Mouse (Mus musculus): ENCODE results near the gene Foxred2. TPM values are rescaled to one million over a fixed set of nuclear protein-coding genes. Genes with fewer than 3 reads are reported as not detected.
A peak's percentile ranks its signal among the peaks of the same experiment; 100 is the strongest.

Gene Foxred2
- polyA plus RNA-seq (2015; fragmentation: Nextera tagmentation; extraction: Ambion mirVana), result 0.56 and 0.71 TPM in 2 replicates

- Histone ChIP-seq H3K27me3 (ENCODE audit: insufficient read depth, low read length) (peaks cover 14% of the 10 kb centered on the region), H3K4me1 (ENCODE audit: insufficient read depth) (peaks cover 18% of the 10 kb centered on the region), H3K4me3 (ENCODE audit: low read depth, low read length) (peak within 1 kb of the TSS; percentile 47), H3K9ac (replicated peaks) (peak within 1 kb of the TSS; percentile 34), H3K36me3 (replicated peaks; ENCODE audit: insufficient read depth, low read length) (peaks cover 30% of the 10 kb centered on the region), H3K9me3 (ENCODE audit: low read length) (no peaks in the 10 kb centered on the region), H3K4me2 (ENCODE audit: low read depth, low read length) (peak within 1 kb of the TSS; percentile 81), H3K27ac (ENCODE audit: low read depth) (no peak within 1 kb of the TSS)
- TF ChIP-seq EP300 (IDR thresholded peaks at IDR 0.05; ENCODE audit: low read depth) (no peak), CTCF (IDR thresholded peaks at IDR 0.05; ENCODE audit: low read depth) (peak; percentile 52)
- DNase-seq (peak; percentile 88), ATAC-seq (peak; percentile 93)
- 1% methylated on average over 38 of the region's 39 CpGs for WGBS (ENCODE audit: insufficient replicate concordance)
These were observed at the start of gene Foxred2 for GRCm38 (mm10) chr15:77956404-77956901. Foxred2 (minus strand) TSS chr15:77956722.

DNA sequence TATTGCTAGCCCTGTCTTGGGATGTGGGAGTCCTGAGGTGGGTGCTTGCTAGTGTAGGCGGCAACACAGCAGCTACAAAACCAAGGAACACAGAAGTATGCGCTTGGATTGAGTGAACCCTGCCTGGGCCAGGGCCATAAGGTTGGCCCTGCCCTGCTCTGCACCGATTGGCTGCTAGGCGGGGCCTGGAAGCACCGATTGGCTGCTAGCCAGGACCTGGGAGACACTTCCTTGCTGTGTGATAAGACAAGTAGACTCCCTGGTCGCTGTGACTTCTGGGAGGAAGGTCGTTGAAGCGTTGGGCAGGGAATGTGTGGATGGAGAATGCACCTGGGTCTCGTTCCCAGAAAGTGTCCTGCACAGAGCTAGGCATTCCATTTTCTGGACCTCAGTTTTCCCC, 47.4 kb upstream of the Foxred2 start:
- Histone ChIP-seq H3K9me3 (ENCODE audit: low read length) (no peaks in the 10 kb centered on the region), H3K27ac (ENCODE audit: low read depth) (no peak overlapping the region), H3K36me3 (replicated peaks; ENCODE audit: insufficient read depth, low read length) (no peaks in the 10 kb centered on the region), H3K4me2 (ENCODE audit: low read depth, low read length) (no peak overlapping the region), H3K9ac (replicated peaks) (no peak overlapping the region), H3K27me3 (ENCODE audit: insufficient read depth, low read length) (no peaks in the 10 kb centered on the region), H3K4me1 (ENCODE audit: insufficient read depth) (0 out of 2 replicates have a peak, but pooled peaks cover 2% of the 10 kb centered on the region), H3K4me3 (ENCODE audit: low read depth, low read length) (no peak overlapping the region)
- no peak for TF ChIP-seq CTCF (IDR thresholded peaks at IDR 0.05; ENCODE audit: low read depth)
- no peak for TF ChIP-seq EP300 (IDR thresholded peaks at IDR 0.05; ENCODE audit: low read depth)
- peak; percentile 64 for DNase-seq
- ATAC-seq, result no peak
- 32% methylated on average over 9 of the region's 9 CpGs for WGBS (ENCODE audit: insufficient replicate concordance)

GRCm38 (mm10) chr15:78001400-78001799, 44.9 kb upstream of the Foxred2 start:
- Histone ChIP-seq H3K36me3 (replicated peaks; ENCODE audit: insufficient read depth, low read length) (no peaks in the 10 kb centered on the region), H3K4me2 (ENCODE audit: low read depth, low read length) (no peak overlapping the region), H3K4me3 (ENCODE audit: low read depth, low read length) (no peak overlapping the region), H3K9ac (replicated peaks) (no peak overlapping the region), H3K27me3 (ENCODE audit: insufficient read depth, low read length) (no peaks in the 10 kb centered on the region), H3K4me1 (ENCODE audit: insufficient read depth) (0 out of 2 replicates have a peak, but pooled peaks cover 2% of the 10 kb centered on the region), H3K9me3 (ENCODE audit: low read length) (no peaks in the 10 kb centered on the region), H3K27ac (ENCODE audit: low read depth) (no peak overlapping the region)
- ATAC-seq (no peak), DNase-seq (no peak)
- no peak for TF ChIP-seq EP300 (IDR thresholded peaks at IDR 0.05; ENCODE audit: low read depth)
- TF ChIP-seq CTCF (IDR thresholded peaks at IDR 0.05; ENCODE audit: low read depth), result no peak
- WGBS (ENCODE audit: insufficient replicate concordance), result 33% methylated on average over 5 of the region's 5 CpGs

GRCm38 (mm10) chr15:77988541-77988940, 32.0 kb upstream of the Foxred2 start:
- no peaks in the 10 kb centered on the region for H3K4me1 ChIP-seq (ENCODE audit: insufficient read depth)
- H3K4me3 ChIP-seq (ENCODE audit: low read depth, low read length), result no peak overlapping the region
- no peak for DNase-seq
- no peak overlapping the region for H3K4me2 ChIP-seq (ENCODE audit: low read depth, low read length)
- 53% methylated on average over 5 of the region's 5 CpGs for WGBS (ENCODE audit: insufficient replicate concordance)
- TF ChIP-seq EP300 (IDR thresholded peaks at IDR 0.05; ENCODE audit: low read depth) (no peak), CTCF (IDR thresholded peaks at IDR 0.05; ENCODE audit: low read depth) (no peak)
- H3K36me3 ChIP-seq (replicated peaks; ENCODE audit: insufficient read depth, low read length), result no peaks in the 10 kb centered on the region
- H3K27ac ChIP-seq (ENCODE audit: low read depth), result no peak overlapping the region
- H3K9ac ChIP-seq (replicated peaks), result no peak overlapping the region
- no peaks in the 10 kb centered on the region for H3K9me3 ChIP-seq (ENCODE audit: low read length)
- no peak for ATAC-seq
- H3K27me3 ChIP-seq (ENCODE audit: insufficient read depth, low read length), result no peaks in the 10 kb centered on the region

DNA sequence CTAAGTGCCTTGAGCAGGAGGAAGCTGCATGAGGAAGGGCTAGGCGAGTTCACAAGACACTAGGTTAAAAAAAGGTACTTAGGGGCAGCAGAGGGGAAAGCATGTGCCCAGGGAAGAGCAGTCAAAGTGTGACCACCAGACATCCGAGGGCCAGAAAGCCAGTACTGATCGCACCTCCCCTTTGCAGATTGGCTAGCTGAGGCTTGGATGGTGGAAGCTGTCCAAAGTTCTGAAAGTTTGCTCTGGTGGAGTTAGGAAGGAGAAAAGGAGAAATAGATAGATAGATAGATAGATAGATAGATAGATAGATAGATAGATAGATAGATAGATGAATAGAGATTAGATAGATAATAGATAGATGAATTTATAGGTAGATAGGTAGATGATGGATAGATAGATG, 26.9 kb upstream of the Foxred2 start:
- Histone ChIP-seq H3K4me2 (ENCODE audit: low read depth, low read length) (no peak overlapping the region), H3K27ac (ENCODE audit: low read depth) (no peak overlapping the region), H3K36me3 (replicated peaks; ENCODE audit: insufficient read depth, low read length) (no peaks in the 10 kb centered on the region), H3K9me3 (ENCODE audit: low read length) (no peaks in the 10 kb centered on the region), H3K4me1 (ENCODE audit: insufficient read depth) (no peaks in the 10 kb centered on the region), H3K27me3 (ENCODE audit: insufficient read depth, low read length) (0 out of 2 replicates have a peak, but pooled peaks cover 3% of the 10 kb centered on the region), H3K9ac (replicated peaks) (no peak overlapping the region), H3K4me3 (ENCODE audit: low read depth, low read length) (no peak overlapping the region)
- ATAC-seq (no peak), DNase-seq (no peak)
- 19% methylated on average over 3 of the region's 3 CpGs for WGBS (ENCODE audit: insufficient replicate concordance)
- no peak for TF ChIP-seq EP300 (IDR thresholded peaks at IDR 0.05; ENCODE audit: low read depth)
- TF ChIP-seq CTCF (IDR thresholded peaks at IDR 0.05; ENCODE audit: low read depth), result no peak

DNA sequence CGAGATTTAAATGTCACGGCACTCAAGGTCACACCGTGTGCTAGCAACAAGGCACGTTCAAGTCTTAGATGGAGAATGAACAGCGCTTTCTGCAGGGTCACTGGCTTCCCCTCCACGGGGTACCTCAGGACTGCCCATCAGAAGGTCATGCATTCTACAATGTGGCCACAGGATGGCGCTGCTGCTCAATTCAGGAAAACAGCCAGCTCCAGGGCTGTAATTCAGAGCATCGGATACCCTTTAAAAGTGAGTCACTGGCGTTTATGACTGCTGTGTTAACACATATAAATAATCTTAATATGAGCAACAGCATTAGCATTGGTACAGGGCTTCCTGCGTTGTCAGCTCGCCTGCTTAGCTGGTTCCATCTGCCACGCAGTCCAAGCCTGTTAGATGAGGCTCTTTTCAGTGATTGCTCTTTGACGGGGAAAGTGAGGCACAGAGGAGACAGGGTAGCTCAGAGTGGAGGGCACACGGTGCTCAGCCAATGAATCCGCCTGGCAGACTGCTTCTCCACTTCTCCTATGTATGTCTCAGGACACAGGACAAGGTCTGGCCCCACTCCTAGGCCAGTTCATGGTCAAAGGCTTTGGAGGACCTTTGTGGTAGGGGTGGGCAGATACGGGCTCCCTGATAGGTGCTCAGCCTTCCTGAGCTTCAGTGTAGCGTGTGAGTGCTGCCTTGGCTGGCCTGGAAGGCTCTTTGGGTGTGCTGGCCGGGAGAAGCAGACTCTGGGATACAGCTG, 25.8 kb upstream of the Foxred2 start:
- Histone ChIP-seq H3K27ac (ENCODE audit: low read depth) (no peak overlapping the region), H3K27me3 (ENCODE audit: insufficient read depth, low read length) (0 out of 2 replicates have a peak, but pooled peaks cover 3% of the 10 kb centered on the region), H3K4me2 (ENCODE audit: low read depth, low read length) (no peak overlapping the region), H3K9me3 (ENCODE audit: low read length) (no peaks in the 10 kb centered on the region), H3K4me1 (ENCODE audit: insufficient read depth) (no peaks in the 10 kb centered on the region; the same call in 1 of the 2 replicates), H3K9ac (replicated peaks) (no peak overlapping the region), H3K36me3 (replicated peaks; ENCODE audit: insufficient read depth, low read length) (no peaks in the 10 kb centered on the region), H3K4me3 (ENCODE audit: low read depth, low read length) (no peak overlapping the region)
- ATAC-seq, result no peak
- TF ChIP-seq EP300 (IDR thresholded peaks at IDR 0.05; ENCODE audit: low read depth) (no peak), CTCF (IDR thresholded peaks at IDR 0.05; ENCODE audit: low read depth) (peak; percentile 88)
- 26% methylated on average over 18 of the region's 18 CpGs for WGBS (ENCODE audit: insufficient replicate concordance)
- peak; percentile 79 for DNase-seq

Data from liver, postnatal 0 days (tissue).